Comparison of ENCODE assay signal across 14 mouse cellular contexts in genomic region chr14:105074776-105075175, GRCm38 (mm10).
A peak's percentile ranks its signal among the peaks of the same experiment; 100 is the strongest.
DNase-seq lines count a peak whose midpoint lies in the region.
"Had no signal": no experiment of that assay in that cellular context is flagged by ENCODE, and none has a peak within 500 bp of the region (broad histone marks: within the 10 kb centered on the region; RNA-seq: fewer than 3 reads in every experiment).

No protein-coding gene starts in this region.

- DNase-seq in adrenal gland, adult (ENCODE audit: inconsistent age in 2 of 2, low spot score in 1 of 2) = peak; percentile 51 to 83
- DNase-seq in adrenal gland, postnatal 4 days (ENCODE audit: low spot score in 2 of 2) = no peak
- DNase-seq in adrenal gland, postnatal 10 days = peak; percentile 28
- peak; percentile 32 for DNase-seq in adrenal gland, postnatal 25 days
- DNase-seq in kidney, adult 11 months = no peak
- DNase-seq in thymus, postnatal 0 days (ENCODE audit: low spot score) = no peak
- DNase-seq: B cell, adult 2 months; cerebellum, adult 11 months; cerebellum, adult 18-20 months; cerebellum, adult 8-10 months; cerebellum, adult 9-11 months; cerebellum, postnatal 14 days; cerebellum, postnatal 36 days; embryo, embryonic 11 days had no signal

Comparison
In these comparisons a context has a peak if more than half of its experiments do, and no peak if none do; other contexts are left out.
1. DNase-seq: peak in adrenal gland, adult (2 of 2), adrenal gland, postnatal 10 days (single experiment) and adrenal gland, postnatal 25 days (single experiment); none in adrenal gland, postnatal 4 days (0 of 2), kidney, adult 11 months (single experiment) and thymus, postnatal 0 days (single experiment).